Mouse (Mus musculus) lung, embryonic 16.5 days (tissue): ENCODE results near the gene Cyp2g1. TPM values are rescaled to one million over a fixed set of nuclear protein-coding genes. Genes with fewer than 3 reads are reported as not detected.

Source experiments
- ATAC-seq: fragments of 200-750 bp; cut with Nextera tagmentation; 2 replicates; pipeline ENCODE4 v1.8.0; 2017; ENCODE audit warnings: low read depth, mild to moderate bottlenecking, moderate library complexity
- H3K27ac ChIP-seq: fragments of 300-500 bp; sonication (generic); 2 replicates; pipeline ENCODE4 v1.5.1; 2014; ENCODE audit warnings: mild to moderate bottlenecking, control low read depth, low read length
- H3K27me3 ChIP-seq: fragments of 300-500 bp; sonication (generic); 2 replicates; pipeline ENCODE4 v1.6.1; 2014; ENCODE audit warnings: low read depth, low read length, mixed read lengths; ENCODE audit not compliant: control insufficient read depth, insufficient read depth
- H3K36me3 ChIP-seq: fragments of 300-500 bp; sonication (generic); 2 replicates; pipeline ENCODE4 v1.6.1; 2014; ENCODE audit warnings: low read length; ENCODE audit not compliant: control insufficient read depth, insufficient read depth
- H3K4me1 ChIP-seq: fragments of 300-500 bp; sonication (generic); replicated peaks from 2 replicates; pipeline ENCODE4 v1.6.1; 2014; ENCODE audit warnings: low read length, mixed read lengths; ENCODE audit not compliant: control insufficient read depth, insufficient read depth
- H3K4me2 ChIP-seq: fragments of 300-500 bp; sonication (generic); 2 replicates; pipeline ENCODE4 v1.6.1; 2014; ENCODE audit warnings: low read depth, low read length, control low read depth
- H3K4me3 ChIP-seq: fragments of 300-500 bp; sonication (generic); 2 replicates; pipeline ENCODE4 v1.5.1; 2014; ENCODE audit warnings: mild to moderate bottlenecking, low read length, control low read depth
- H3K9ac ChIP-seq: fragments of 300-500 bp; sonication (generic); 2 replicates; pipeline ENCODE4 v1.6.1; 2014; ENCODE audit warnings: low read length, control low read depth
- H3K9me3 ChIP-seq: fragments of 300-500 bp; sonication (generic); 2 replicates; pipeline ENCODE4 v1.6.1; 2016; ENCODE audit warnings: low read length; ENCODE audit not compliant: control insufficient read depth
- WGBS: fragments of 180-500 bp; shearing (Covaris S2); extraction: QIAGEN DNeasy Blood & Tissue Kit; methylation state at CpG from one replicate; pipeline ENCODE4 v1.1.7; 2014; 5-methylcytosine and 5-hydroxymethylcytosine counted together
- polyA plus RNA-seq: library from polyadenylated mRNA; unstranded; fragments of >200 nt; fragmentation: Nextera tagmentation; extraction: Ambion mirVana; gene quantifications from 2 replicates; pipeline ENCODE4 v1.2.1, GENCODE M21; 2015

The Cyp2g1 gene
- not detected in 2 replicates for polyA plus RNA-seq

GRCm38 (mm10) chr7:26808592-26808991 lies at the start of gene Cyp2g1:
Gene Cyp2g1 (plus strand): TSS chr7:26808892.
- H3K27ac ChIP-seq: no peak within 1 kb of the TSS
- H3K4me1 ChIP-seq: no peaks in the 10 kb centered on the region
- WGBS: 81% methylated on average over 2 of the region's 2 CpGs
- ATAC-seq: no peak
- no peaks in the 10 kb centered on the region for H3K27me3 ChIP-seq
- no peak within 1 kb of the TSS for H3K9ac ChIP-seq
- no peak within 1 kb of the TSS for H3K4me3 ChIP-seq
- H3K9me3 ChIP-seq: no peaks in the 10 kb centered on the region
- no peaks in the 10 kb centered on the region for H3K36me3 ChIP-seq
- H3K4me2 ChIP-seq: no peak within 1 kb of the TSS

- H3K4me1 ChIP-seq: no peaks in the 10 kb centered on the region
- no peak overlapping the region for H3K4me2 ChIP-seq
- H3K4me3 ChIP-seq: no peak overlapping the region
- no peak for ATAC-seq
- no peak overlapping the region for H3K9ac ChIP-seq
- no peak overlapping the region for H3K27ac ChIP-seq
- WGBS: 38% methylated on average over 1 of the region's 1 CpGs
- H3K27me3 ChIP-seq: no peaks in the 10 kb centered on the region
- H3K36me3 ChIP-seq: no peaks in the 10 kb centered on the region
- H3K9me3 ChIP-seq: no peaks in the 10 kb centered on the region
These were observed 41.6 kb upstream of the Cyp2g1 start for GRCm38 (mm10) chr7:26767084-26767483.

GRCm38 (mm10) chr7:26769881-26770470 lies 38.7 kb upstream of the Cyp2g1 start:
- Histone ChIP-seq H3K9ac (no peak overlapping the region), H3K4me1 (no peaks in the 10 kb centered on the region), H3K4me2 (no peak overlapping the region), H3K27me3 (no peaks in the 10 kb centered on the region), H3K9me3 (no peaks in the 10 kb centered on the region; the same call in 1 of the 2 replicates), H3K36me3 (no peaks in the 10 kb centered on the region), H3K4me3 (no peak overlapping the region), H3K27ac (no peak overlapping the region)
- ATAC-seq: no peak
- WGBS: 74% methylated on average over 9 of the region's 9 CpGs

GRCm38 (mm10) chr7:26772866-26773586 lies 35.7 kb upstream of the Cyp2g1 start:
- no peak overlapping the region for H3K4me3 ChIP-seq
- peak overlapping the region; percentile 61 for H3K27ac ChIP-seq
- H3K4me1 ChIP-seq: no peaks in the 10 kb centered on the region
- H3K9ac ChIP-seq: no peak overlapping the region
- H3K36me3 ChIP-seq: no peaks in the 10 kb centered on the region
- peak; percentile 82 for ATAC-seq
- H3K27me3 ChIP-seq: no peaks in the 10 kb centered on the region
- no peak overlapping the region for H3K4me2 ChIP-seq
- WGBS: 66% methylated on average over 3 of the region's 3 CpGs
- no peaks in the 10 kb centered on the region; the same call in 1 of the 2 replicates for H3K9me3 ChIP-seq

- Histone ChIP-seq H3K9ac (no peak overlapping the region), H3K27me3 (no peaks in the 10 kb centered on the region), H3K27ac (no peak overlapping the region), H3K4me3 (no peak overlapping the region), H3K4me1 (0 out of 2 replicates have a peak, but pooled peaks cover 2% of the 10 kb centered on the region), H3K36me3 (no peaks in the 10 kb centered on the region), H3K4me2 (no peak overlapping the region), H3K9me3 (no peaks in the 10 kb centered on the region; the same call in 1 of the 2 replicates)
- WGBS: 10% methylated on average over 6 of the region's 6 CpGs
- peak; percentile 45; the same call in 1 of the 2 replicates for ATAC-seq
These were observed 32.8 kb upstream of the Cyp2g1 start for GRCm38 (mm10) chr7:26775866-26776265.

- Histone ChIP-seq H3K4me3 (no peak overlapping the region), H3K27me3 (no peaks in the 10 kb centered on the region), H3K9me3 (no peaks in the 10 kb centered on the region; the same call in 1 of the 2 replicates), H3K4me1 (0 out of 2 replicates have a peak, but pooled peaks cover 2% of the 10 kb centered on the region), H3K9ac (no peak overlapping the region), H3K27ac (no peak overlapping the region), H3K4me2 (no peak overlapping the region), H3K36me3 (no peaks in the 10 kb centered on the region)
- no peak for ATAC-seq
- 43% methylated on average over 2 of the region's 2 CpGs for WGBS
These were observed 30.9 kb upstream of the Cyp2g1 start for GRCm38 (mm10) chr7:26777806-26778205.

GRCm38 (mm10) chr7:26778474-26778873 lies 30.2 kb upstream of the Cyp2g1 start:
- no peak overlapping the region for H3K27ac ChIP-seq
- WGBS: 24% methylated on average over 6 of the region's 6 CpGs
- no peak for ATAC-seq
- H3K4me3 ChIP-seq: no peak overlapping the region
- H3K9me3 ChIP-seq: no peaks in the 10 kb centered on the region; the same call in 1 of the 2 replicates
- no peaks in the 10 kb centered on the region for H3K27me3 ChIP-seq
- no peaks in the 10 kb centered on the region for H3K36me3 ChIP-seq
- no peak overlapping the region for H3K4me2 ChIP-seq
- H3K9ac ChIP-seq: no peak overlapping the region
- 0 out of 2 replicates have a peak, but pooled peaks cover 2% of the 10 kb centered on the region for H3K4me1 ChIP-seq

GRCm38 (mm10) chr7:26779799-26780416 lies 28.8 kb upstream of the Cyp2g1 start:
- H3K27ac ChIP-seq: no peak overlapping the region
- H3K4me3 ChIP-seq: no peak overlapping the region
- H3K27me3 ChIP-seq: no peaks in the 10 kb centered on the region
- no peak overlapping the region for H3K9ac ChIP-seq
- no peak overlapping the region for H3K4me2 ChIP-seq
- 0 out of 2 replicates have a peak, but pooled peaks cover 2% of the 10 kb centered on the region for H3K4me1 ChIP-seq
- H3K36me3 ChIP-seq: no peaks in the 10 kb centered on the region
- 0 out of 2 replicates have a peak, but pooled peaks have one; percentile 13 for ATAC-seq
- H3K9me3 ChIP-seq: no peaks in the 10 kb centered on the region
- WGBS: 83% methylated on average over 5 of the region's 5 CpGs

- 0 out of 2 replicates have a peak, but pooled peaks cover 2% of the 10 kb centered on the region for H3K4me1 ChIP-seq
- H3K27me3 ChIP-seq: no peaks in the 10 kb centered on the region
- H3K36me3 ChIP-seq: no peaks in the 10 kb centered on the region
- no peak overlapping the region for H3K27ac ChIP-seq
- no peak overlapping the region for H3K4me2 ChIP-seq
- 13% methylated on average over 11 of the region's 11 CpGs for WGBS
- no peaks in the 10 kb centered on the region for H3K9me3 ChIP-seq
- no peak for ATAC-seq
- no peak overlapping the region for H3K9ac ChIP-seq
- no peak overlapping the region for H3K4me3 ChIP-seq
These were observed 28.2 kb upstream of the Cyp2g1 start for GRCm38 (mm10) chr7:26780510-26780909.
